In the genomic region with DNA sequence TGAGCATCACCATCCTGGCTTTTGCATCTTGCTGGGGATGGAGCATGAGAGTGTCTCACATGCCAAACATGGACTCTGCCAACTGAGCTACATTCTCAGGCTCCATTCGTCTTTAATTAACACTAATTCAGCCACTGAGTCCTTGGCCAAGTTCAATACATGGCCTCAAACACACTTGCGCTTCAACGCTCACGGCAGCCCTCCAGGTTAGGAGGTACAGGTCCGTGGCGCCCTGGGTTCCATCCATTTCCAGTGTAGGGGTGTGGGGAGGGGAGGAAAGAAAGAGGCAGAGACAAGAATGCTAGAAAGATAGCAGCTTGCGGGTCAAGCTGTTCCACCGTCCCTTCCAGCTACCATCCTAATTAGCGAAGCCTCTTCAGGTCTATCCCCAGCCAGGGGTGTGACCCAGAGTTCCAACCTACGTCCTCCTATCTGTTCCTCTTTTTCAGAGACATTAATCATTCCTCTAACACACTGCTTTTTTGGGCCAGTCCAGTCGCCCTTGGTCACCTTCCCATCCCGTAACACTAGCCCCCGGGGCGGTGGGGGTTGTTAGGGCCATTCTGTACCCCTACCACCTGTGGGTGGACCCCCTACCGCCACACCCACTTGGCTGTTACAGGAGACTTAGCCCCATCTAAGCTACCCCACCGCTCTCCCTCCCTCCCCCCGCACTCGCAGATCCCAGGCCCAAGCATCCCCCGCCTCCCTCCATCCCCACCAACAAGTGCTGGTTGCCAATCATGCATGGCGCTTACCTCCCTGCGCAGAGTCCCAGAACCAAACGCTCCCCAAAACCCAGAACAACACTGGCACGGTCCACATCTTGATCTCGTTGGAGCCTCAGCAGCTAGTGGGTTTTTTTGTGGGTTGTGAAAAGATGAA, we compare ENCODE assay signal across 8 mouse cellular contexts. TPM values are rescaled to one million over a fixed set of nuclear protein-coding genes. Genes with fewer than 3 reads are reported as not detected.
DNase-seq lines count a peak whose midpoint lies in the region; ATAC-seq lines count a peak whose summit lies in the region.

No protein-coding gene starts in this region.

- DNase-seq in right cerebral cortex, postnatal 4 days: peak; percentile 16
- DNase-seq in right cerebral cortex, postnatal 14 days: no peak
- DNase-seq in forebrain, embryonic 14.5 days (ENCODE audit: low spot score): peak; percentile 63
- no peak for DNase-seq in thymus, postnatal 25 days
- no peak for DNase-seq in right cerebral cortex, postnatal 36 days (ENCODE audit: low spot score in 2 of 2)

- peak overlapping the region; percentile 58 for H3K9ac ChIP-seq in forebrain, embryonic 14.5 days (ENCODE audit: low read length)
- peak overlapping the region; percentile 58 for H3K9ac ChIP-seq in intestine, embryonic 16.5 days (ENCODE audit: low read depth, low read length)
- peak overlapping the region; percentile 10; the same call in 1 of the 2 replicates for H3K9ac ChIP-seq in midbrain, embryonic 15.5 days

- peak overlapping the region; percentile 59 for H3K4me2 ChIP-seq in forebrain, embryonic 14.5 days (ENCODE audit: low read length)
- H3K4me2 ChIP-seq in intestine, embryonic 16.5 days (ENCODE audit: low read depth, low read length): peak overlapping the region; percentile 59
- peak overlapping the region; percentile 51 for H3K4me2 ChIP-seq in midbrain, embryonic 15.5 days

- H3K36me3 ChIP-seq in forebrain, embryonic 14.5 days (ENCODE audit: control insufficient read depth, insufficient read depth, low read length): no peaks in the 10 kb centered on the region
- no peaks in the 10 kb centered on the region for H3K36me3 ChIP-seq in intestine, embryonic 16.5 days (ENCODE audit: control insufficient read depth, insufficient read depth, low read length)
- H3K36me3 ChIP-seq in midbrain, embryonic 15.5 days (replicated peaks): no peaks in the 10 kb centered on the region

- 1% methylated on average over 24 of the region's 24 CpGs for WGBS in forebrain, embryonic 14.5 days
- WGBS in intestine, embryonic 16.5 days: 17% methylated on average over 24 of the region's 24 CpGs
- 3% methylated on average over 24 of the region's 24 CpGs for WGBS in midbrain, embryonic 15.5 days

- peaks cover 18% of the 10 kb centered on the region for H3K4me1 ChIP-seq in forebrain, embryonic 14.5 days (ENCODE audit: control insufficient read depth, insufficient read depth, low read length)
- H3K4me1 ChIP-seq in intestine, embryonic 16.5 days (ENCODE audit: control insufficient read depth, insufficient read depth, low read length): peaks cover 13% of the 10 kb centered on the region
- peaks cover 29% of the 10 kb centered on the region for H3K4me1 ChIP-seq in midbrain, embryonic 15.5 days

- no peaks in the 10 kb centered on the region for H3K27me3 ChIP-seq in forebrain, embryonic 14.5 days (replicated peaks; ENCODE audit: control insufficient read depth, insufficient read depth, low read length)
- peaks cover 3% of the 10 kb centered on the region; the same call in 1 of the 2 replicates for H3K27me3 ChIP-seq in intestine, embryonic 16.5 days (replicated peaks; ENCODE audit: control insufficient read depth, insufficient read depth, low read length)
- H3K27me3 ChIP-seq in midbrain, embryonic 15.5 days (replicated peaks): no peaks in the 10 kb centered on the region

- H3K9me3 ChIP-seq in forebrain, embryonic 14.5 days (replicated peaks; ENCODE audit: control insufficient read depth, low read length): no peaks in the 10 kb centered on the region
- H3K9me3 ChIP-seq in intestine, embryonic 16.5 days (ENCODE audit: control insufficient read depth, low read length): no peaks in the 10 kb centered on the region
- no peaks in the 10 kb centered on the region for H3K9me3 ChIP-seq in midbrain, embryonic 15.5 days

- H3K27ac ChIP-seq in forebrain, embryonic 14.5 days (ENCODE audit: low read depth, low read length): peak overlapping the region; percentile 48; the same call in 1 of the 2 replicates
- no peak overlapping the region for H3K27ac ChIP-seq in intestine, embryonic 16.5 days (ENCODE audit: low read length)
- H3K27ac ChIP-seq in midbrain, embryonic 15.5 days: peak overlapping the region; percentile 34; the same call in 1 of the 2 replicates

- H3K4me3 ChIP-seq in forebrain, embryonic 14.5 days (ENCODE audit: low read depth, low read length): peak overlapping the region; percentile 36
- peak overlapping the region; percentile 51 for H3K4me3 ChIP-seq in intestine, embryonic 16.5 days (ENCODE audit: low read length)
- H3K4me3 ChIP-seq in midbrain, embryonic 15.5 days: peak overlapping the region; percentile 36

- ATAC-seq in forebrain, embryonic 14.5 days: peak; percentile 64
- ATAC-seq in intestine, embryonic 16.5 days: peak; percentile 38; the same call in 1 of the 2 replicates
- ATAC-seq in midbrain, embryonic 15.5 days (replicated peaks): peak; percentile 34; the same call in 1 of the 2 replicates
- ATAC-seq in erythroblast, adult 5-6 weeks (replicated peaks; ENCODE audit: low FRiP score, poor library complexity, severe bottlenecking): no peak

RNA-seq across cellular contexts. Expression of a gene that starts 0.7 kb away (rescaled TPM):
- 65.5 and 70.1 TPM in 2 replicates for polyA plus RNA-seq in forebrain, embryonic 14.5 days (2014; fragmentation: Nextera tagmentation; extraction: Ambion mirVana)
- polyA plus RNA-seq in intestine, embryonic 16.5 days (2015; fragmentation: Nextera tagmentation; extraction: Ambion mirVana): 22.3 and 22.6 TPM in 2 replicates
- polyA plus RNA-seq in midbrain, embryonic 15.5 days (2015; fragmentation: Nextera tagmentation; extraction: Ambion mirVana): 40.8 and 46.3 TPM in 2 replicates
- 0.84 TPM in 1 of 2 replicates, not detected in the other for total RNA-seq in erythroblast, adult 5-6 weeks (2015; ENCODE audit: low replicate concordance)
- total RNA-seq in erythroblast, adult 5-6 weeks (2017; ENCODE audit: low replicate concordance): 0.42 TPM in 1 of 2 replicates, not detected in the other

RNA-seq across cellular contexts. Expression of a gene that starts 50.9 kb away (rescaled TPM):
- polyA plus RNA-seq in forebrain, embryonic 14.5 days (2014; fragmentation: Nextera tagmentation; extraction: Ambion mirVana): 0.09 TPM in 1 of 2 replicates, not detected in the other
- not detected in 2 replicates for polyA plus RNA-seq in intestine, embryonic 16.5 days (2015; fragmentation: Nextera tagmentation; extraction: Ambion mirVana)
- 0.27 and 0.31 TPM in 2 replicates for polyA plus RNA-seq in midbrain, embryonic 15.5 days (2015; fragmentation: Nextera tagmentation; extraction: Ambion mirVana)
- not detected in 2 replicates for total RNA-seq in erythroblast, adult 5-6 weeks (2015; ENCODE audit: low replicate concordance)
- not detected in 2 replicates for total RNA-seq in erythroblast, adult 5-6 weeks (2017; ENCODE audit: low replicate concordance)

Comparison
In these comparisons a context has a peak if more than half of its experiments do, and no peak if none do; other contexts are left out.
1. DNase-seq: peak in right cerebral cortex, postnatal 4 days (single experiment) and forebrain, embryonic 14.5 days (single experiment); none in right cerebral cortex, postnatal 14 days (single experiment), thymus, postnatal 25 days (single experiment) and right cerebral cortex, postnatal 36 days (0 of 2).
2. Peak in every context shown above with its lines, with median percentiles within 50 percentile points of each other: H3K4me2 ChIP-seq, H3K4me3 ChIP-seq and H3K9ac ChIP-seq.